Mouse (Mus musculus): Measurements from ENCODE around the gene Galnt7.

The Galnt7 gene

DNA sequence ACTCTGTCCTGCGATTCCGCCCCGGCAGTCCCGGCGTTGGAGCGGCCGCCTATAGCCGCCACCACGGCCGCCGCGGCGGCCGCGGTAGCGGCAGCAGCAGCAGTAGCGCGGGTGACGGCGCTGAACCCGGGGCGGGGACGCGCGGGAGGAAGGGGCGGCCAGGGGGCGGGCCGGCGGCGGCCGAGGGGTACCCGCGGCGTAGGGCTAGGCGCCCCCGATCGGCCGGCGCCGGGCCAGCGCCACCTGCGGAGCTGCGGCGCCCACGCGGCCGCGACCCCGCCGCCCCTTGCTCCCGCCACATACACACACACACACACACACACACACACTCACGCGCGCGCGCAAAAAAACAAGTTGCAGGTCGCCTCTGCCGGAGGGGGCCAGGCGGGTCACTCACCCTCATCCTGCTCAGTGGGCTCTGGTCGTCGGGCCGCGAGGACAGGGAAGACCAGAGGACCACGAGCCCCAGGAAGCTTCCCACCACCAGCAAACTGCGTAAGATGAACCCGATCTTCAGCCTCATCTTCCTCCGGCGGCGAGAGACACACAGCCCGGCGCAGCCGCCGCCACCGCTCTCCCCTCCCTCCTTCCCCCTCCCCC lies at the start of gene Galnt7:
Gene Galnt7, minus strand, starts transcription at position 577 of the 600 bp plus-strand sequence.
- peak; percentile 28 for DNase-seq (ENCODE audit: low spot score)

DNA sequence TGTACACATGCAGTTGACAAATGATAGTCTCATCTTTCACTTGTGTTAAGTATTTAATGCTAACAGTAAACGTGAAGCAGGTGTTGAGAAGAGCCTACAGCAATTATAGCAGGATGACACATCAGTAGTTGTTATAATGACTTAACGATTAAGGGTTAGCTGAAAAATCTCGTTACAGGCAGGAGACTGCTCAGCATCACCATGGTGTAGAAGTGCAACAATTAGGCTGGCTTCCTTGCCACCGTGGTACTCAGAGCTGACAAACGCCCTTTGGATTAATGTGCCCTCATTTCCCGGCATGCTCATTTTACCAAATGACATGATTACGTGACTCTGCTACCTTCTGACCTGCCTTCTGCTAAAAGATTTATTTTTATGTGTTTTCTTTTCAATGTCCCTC lies 35.8 kb upstream of the Galnt7 start:
- DNase-seq (ENCODE audit: low spot score) = no peak

DNA sequence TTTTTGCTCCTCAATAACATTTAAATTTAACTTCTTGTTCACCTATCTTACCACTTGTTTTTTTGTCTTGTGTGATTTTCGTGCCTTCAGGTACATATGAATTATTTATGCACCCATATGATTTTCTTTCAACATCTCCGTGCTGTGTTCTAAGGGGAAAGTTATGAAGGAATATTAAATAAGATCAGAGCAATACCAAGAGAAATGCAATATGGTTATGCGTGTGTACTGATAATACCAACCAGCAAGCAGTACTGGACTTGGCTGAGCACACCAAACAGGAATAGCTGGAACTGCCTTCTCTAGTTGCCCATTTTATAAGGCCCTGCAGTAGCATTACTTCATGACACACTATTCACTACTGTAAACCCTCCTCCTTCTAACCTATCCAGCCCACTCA lies 33.0 kb upstream of the Galnt7 start:
- DNase-seq (ENCODE audit: low spot score) = no peak

GRCm38 (mm10) chr8:57680044-57680443 lies 27.2 kb upstream of the Galnt7 start:
- DNase-seq (ENCODE audit: low spot score) = no peak

GRCm38 (mm10) chr8:57664121-57664520 lies 11.3 kb upstream of the Galnt7 start:
- no peak for DNase-seq (ENCODE audit: low spot score)

DNA sequence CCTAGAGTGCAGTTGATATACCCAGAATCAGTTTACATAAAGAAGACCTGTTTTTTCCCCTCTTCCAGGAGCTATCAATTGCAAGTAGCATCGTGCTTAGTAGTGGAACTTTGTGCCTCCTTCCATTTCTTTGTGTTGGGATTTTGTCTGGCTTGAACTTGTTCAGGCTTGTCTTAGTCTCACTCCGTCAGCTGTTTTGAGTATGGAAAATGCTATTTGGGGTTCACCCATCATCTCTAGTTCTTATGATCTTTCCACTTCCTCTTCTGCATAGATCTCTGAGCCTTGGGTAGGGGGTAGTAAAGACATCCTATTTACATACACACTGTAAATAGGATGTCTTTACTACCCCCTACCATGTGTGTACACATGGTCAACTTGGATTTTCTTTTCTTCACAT lies 7.2 kb upstream of the Galnt7 start:
- no peak for DNase-seq (ENCODE audit: low spot score)

DNA sequence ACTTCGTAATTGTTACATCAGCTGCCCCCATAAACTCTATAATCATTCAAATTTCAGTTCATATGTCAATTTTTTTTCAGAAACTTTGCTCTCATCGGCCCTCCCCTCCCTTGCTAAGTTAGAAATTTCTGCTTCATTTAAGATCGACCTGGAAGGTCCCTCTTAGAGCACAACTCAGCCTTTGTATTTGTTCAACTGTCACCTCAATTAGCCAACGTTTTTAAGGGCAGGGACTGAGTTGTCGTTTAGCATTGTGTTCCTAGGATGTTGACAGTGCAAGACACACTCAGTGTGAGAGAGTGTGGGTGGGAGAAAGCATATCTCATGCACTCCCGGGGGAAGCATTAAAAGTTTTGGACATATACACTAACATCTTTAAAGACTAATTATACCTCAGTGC lies 3.6 kb upstream of the Galnt7 start:
- DNase-seq (ENCODE audit: low spot score) = no peak

DNA sequence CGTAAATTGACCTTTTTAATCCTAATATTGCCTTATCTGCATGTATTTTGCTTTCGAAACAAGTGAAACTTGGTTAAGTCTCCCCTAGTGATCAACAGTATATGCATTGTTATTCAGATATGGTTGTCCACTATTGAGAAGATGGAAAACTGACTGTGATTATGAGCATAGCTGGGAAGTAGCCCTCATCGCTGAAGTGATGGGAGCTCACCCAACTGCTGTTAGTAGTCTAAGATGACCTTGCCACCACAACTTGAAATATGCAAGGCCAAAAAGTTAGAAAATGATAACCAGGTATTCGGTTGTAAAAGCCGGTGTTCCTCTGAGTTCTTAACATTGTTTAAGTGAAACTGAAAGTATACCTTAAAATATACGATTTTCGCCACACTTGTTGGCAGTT lies 1.3 kb upstream of the Galnt7 start:
- no peak for DNase-seq (ENCODE audit: low spot score)

- DNase-seq (ENCODE audit: low spot score) = no peak
Observed at GRCm38 (mm10) chr8:57653768-57654125, 915 bp upstream of the Galnt7 start.

GRCm38 (mm10) chr8:57653056-57653767 lies 380 bp upstream of the Galnt7 start:
- no peak for DNase-seq (ENCODE audit: low spot score)

DNA sequence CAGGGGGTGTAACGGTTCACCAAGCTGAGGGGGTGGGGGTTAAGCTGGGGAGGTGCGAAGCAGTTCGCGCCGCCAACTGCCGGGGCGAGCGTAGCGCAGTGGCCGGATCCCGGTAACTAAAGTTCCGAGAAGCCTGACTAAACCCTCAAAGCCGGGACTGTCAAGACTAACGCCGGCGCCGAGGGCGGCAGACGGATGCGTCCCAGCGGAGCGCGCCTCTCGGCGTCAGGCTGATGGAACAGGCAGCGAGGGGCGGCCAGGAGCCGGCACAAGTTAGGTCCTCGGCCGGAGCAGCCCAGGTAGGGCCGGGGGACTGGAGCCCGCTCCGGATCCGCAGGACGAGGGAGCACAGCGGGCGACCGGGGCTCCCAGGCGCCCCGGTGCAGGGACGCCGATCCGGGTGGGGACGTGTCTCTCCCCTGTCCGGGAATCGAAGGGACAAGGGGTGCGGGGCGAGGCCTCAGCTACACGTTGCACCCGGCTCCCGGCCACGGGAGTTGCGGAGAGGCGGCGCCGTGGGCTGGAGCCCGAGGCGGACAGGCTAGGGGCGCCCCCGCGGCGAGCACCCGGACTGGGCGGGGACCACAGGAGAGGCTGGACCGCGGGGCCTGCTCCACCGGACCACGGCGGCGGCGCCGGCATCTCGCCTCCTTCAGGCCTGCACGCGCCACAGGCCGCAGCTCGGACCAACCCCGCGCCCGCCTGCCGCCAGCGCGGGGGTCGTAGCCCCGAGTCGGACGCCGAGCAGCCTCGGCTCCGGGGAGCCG lies 960 bp downstream of the Galnt7 start:
- peak; percentile 52 for DNase-seq (ENCODE audit: low spot score)

- no peak for DNase-seq (ENCODE audit: low spot score)
Observed at GRCm38 (mm10) chr8:57651357-57651688, 1.5 kb downstream of the Galnt7 start.

DNA sequence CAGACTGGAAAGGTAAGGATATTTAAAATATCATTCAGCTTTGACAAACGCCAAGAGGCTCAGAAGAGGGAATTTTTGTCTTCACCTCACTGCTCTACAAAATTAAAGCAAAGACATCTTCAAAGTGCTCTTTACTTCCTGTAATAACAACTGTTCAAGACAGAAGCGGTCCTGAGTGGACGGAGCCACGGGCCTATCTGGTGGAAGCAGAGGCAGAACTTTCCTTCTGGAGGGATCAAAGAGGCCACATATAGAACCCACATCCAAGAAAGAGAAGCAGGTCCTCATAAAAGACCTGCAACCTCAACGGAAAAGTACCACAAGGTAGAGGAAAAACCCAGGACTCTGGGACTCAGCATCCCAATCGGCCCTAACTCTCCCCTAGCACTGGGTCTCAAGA lies 2.6 kb downstream of the Galnt7 start:
- no peak for DNase-seq (ENCODE audit: low spot score)

- DNase-seq (ENCODE audit: low spot score) = no peak
Observed at GRCm38 (mm10) chr8:57647566-57647965, 5.3 kb downstream of the Galnt7 start.

DNA sequence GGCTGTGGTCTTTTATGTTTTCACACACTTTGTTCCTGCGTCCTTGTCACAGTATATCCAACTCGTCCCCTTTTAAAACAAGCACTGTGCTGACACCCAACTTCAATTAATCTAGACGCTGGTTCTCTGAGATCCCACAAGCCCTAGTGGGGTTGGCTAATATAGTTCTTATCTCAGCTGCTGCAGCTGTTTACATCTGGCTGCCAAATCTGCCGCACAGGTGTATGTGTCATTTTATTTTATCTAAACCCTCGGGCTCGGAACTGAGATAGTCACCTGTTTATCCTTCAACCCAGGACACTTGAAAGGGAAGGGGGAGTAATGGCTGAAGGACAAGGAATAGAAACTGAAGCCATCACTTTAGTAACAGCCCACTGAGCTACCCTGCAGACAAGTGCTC lies 8.6 kb downstream of the Galnt7 start:
- DNase-seq (ENCODE audit: low spot score) = no peak

DNA sequence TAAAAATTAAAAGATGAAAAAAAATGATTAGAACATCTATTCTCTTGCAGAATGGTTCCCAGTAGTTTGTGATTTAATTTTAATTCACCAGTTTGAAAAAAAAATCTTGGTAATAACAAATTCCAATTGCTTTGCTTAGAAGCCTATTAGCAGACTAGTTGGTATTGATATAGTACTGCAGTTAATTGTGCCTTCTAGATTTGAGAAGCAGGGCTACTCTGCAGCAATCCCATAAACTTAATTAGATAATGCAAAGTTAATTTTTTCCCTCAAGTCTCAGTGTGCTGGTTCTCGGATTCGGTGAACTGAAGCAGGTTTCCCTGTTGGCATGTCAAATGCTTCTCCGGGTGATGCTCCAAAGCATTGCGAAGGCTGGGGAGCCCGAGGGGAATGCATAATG lies 10.1 kb downstream of the Galnt7 start:
- DNase-seq (ENCODE audit: low spot score) = no peak

DNA sequence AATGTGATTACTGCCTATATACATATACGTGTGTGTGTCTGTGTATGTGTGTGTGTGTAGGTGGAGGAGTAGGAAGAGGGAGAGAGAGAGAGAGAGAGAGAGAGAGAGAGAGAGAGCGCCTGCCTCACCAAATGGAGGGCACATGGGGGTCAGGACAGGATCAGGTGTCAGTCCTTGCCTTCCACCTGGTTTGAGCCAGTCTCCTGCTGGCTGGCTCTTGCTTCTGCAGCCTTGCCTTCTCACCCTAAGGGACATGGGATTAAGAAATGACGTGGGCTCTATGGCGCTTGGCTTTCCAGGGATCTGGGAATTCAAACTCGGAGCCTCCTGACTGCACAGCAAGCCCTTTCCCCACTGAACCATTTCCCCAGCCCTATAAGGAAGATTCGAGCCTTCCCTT lies 13.9 kb downstream of the Galnt7 start:
- no peak for DNase-seq (ENCODE audit: low spot score)

- DNase-seq (ENCODE audit: low spot score) = no peak
Observed at GRCm38 (mm10) chr8:57637599-57638280, 15.1 kb downstream of the Galnt7 start.

- DNase-seq (ENCODE audit: low spot score) = no peak
Observed at GRCm38 (mm10) chr8:57636698-57637097, 16.1 kb downstream of the Galnt7 start.

GRCm38 (mm10) chr8:57636281-57636680 lies 16.6 kb downstream of the Galnt7 start:
- DNase-seq (ENCODE audit: low spot score) = no peak

- DNase-seq (ENCODE audit: low spot score) = no peak
Observed at GRCm38 (mm10) chr8:57631780-57632179, 21.1 kb downstream of the Galnt7 start.

GRCm38 (mm10) chr8:57630148-57630547 lies 22.7 kb downstream of the Galnt7 start:
- no peak for DNase-seq (ENCODE audit: low spot score)
